Mouse (Mus musculus) embryo, embryonic 10 days (tissue): ENCODE measurements around the gene Stxbp4.

Experiments
- DNase-seq: peaks from one replicate; pipeline ENCODE4 v3.0.0-alpha.2; 2015; ENCODE audit warnings: low spot score

Gene Stxbp4

GRCm38 (mm10) chr11:90556517-90556916, 81.4 kb downstream of the Stxbp4 start:
- DNase-seq, result no peak

- DNase-seq, result no peak
Measured at GRCm38 (mm10) chr11:90553963-90554362, 83.9 kb downstream of the Stxbp4 start.

GRCm38 (mm10) chr11:90552303-90553201, 85.3 kb downstream of the Stxbp4 start:
- DNase-seq, result peak; percentile 23

- peak; percentile 67 for DNase-seq
Measured at GRCm38 (mm10) chr11:90548560-90548959, 89.3 kb downstream of the Stxbp4 start.

- DNase-seq, result no peak
Measured at GRCm38 (mm10) chr11:90538636-90539263, 99.1 kb downstream of the Stxbp4 start.

GRCm38 (mm10) chr11:90525311-90525710, 112.6 kb downstream of the Stxbp4 start:
- DNase-seq, result no peak

GRCm38 (mm10) chr11:90521040-90521439, 116.8 kb downstream of the Stxbp4 start:
- DNase-seq, result no peak

- no peak for DNase-seq
Measured at GRCm38 (mm10) chr11:90517750-90518149, 120.1 kb downstream of the Stxbp4 start.

- DNase-seq, result no peak
Measured at GRCm38 (mm10) chr11:90512538-90513219, 125.2 kb downstream of the Stxbp4 start.

- DNase-seq, result no peak
Measured at GRCm38 (mm10) chr11:90501846-90502245, 136.0 kb downstream of the Stxbp4 start.

GRCm38 (mm10) chr11:90499918-90500317, 138.0 kb downstream of the Stxbp4 start:
- DNase-seq, result no peak

GRCm38 (mm10) chr11:90498461-90498860, 139.4 kb downstream of the Stxbp4 start:
- DNase-seq, result no peak

GRCm38 (mm10) chr11:90494981-90495380, 142.9 kb downstream of the Stxbp4 start:
- DNase-seq, result no peak

GRCm38 (mm10) chr11:90492511-90492910, 145.4 kb downstream of the Stxbp4 start:
- DNase-seq, result no peak

GRCm38 (mm10) chr11:90489166-90489565, 148.7 kb downstream of the Stxbp4 start:
- DNase-seq, result no peak

- no peak for DNase-seq
Measured at GRCm38 (mm10) chr11:90487686-90488085, 150.2 kb downstream of the Stxbp4 start.

GRCm38 (mm10) chr11:90484750-90485637, 152.9 kb downstream of the Stxbp4 start:
- DNase-seq, result no peak

GRCm38 (mm10) chr11:90483766-90484165, 154.1 kb downstream of the Stxbp4 start:
- no peak for DNase-seq

GRCm38 (mm10) chr11:90481828-90482227, 156.1 kb downstream of the Stxbp4 start:
- DNase-seq, result no peak

- no peak for DNase-seq
Measured at GRCm38 (mm10) chr11:90470271-90470670, 167.6 kb downstream of the Stxbp4 start.

- no peak for DNase-seq
Measured at GRCm38 (mm10) chr11:90464046-90464595, 173.8 kb downstream of the Stxbp4 start.
